Mouse (Mus musculus): ENCODE data around the gene Bicc1. TPM values are rescaled to one million over a fixed set of nuclear protein-coding genes. Genes with fewer than 3 reads are reported as not detected.
A peak's percentile ranks its signal among the peaks of the same experiment; 100 is the strongest.

Bicc1 gene
- total RNA-seq, 2 experiments from 2014 or later = 4.4 to 5.2 TPM

GRCm38 (mm10) chr10:70921481-70921880, 238.0 kb downstream of the Bicc1 start:
- Histone ChIP-seq H3K27ac (no peak overlapping the region), H3K4me3 (no peak overlapping the region)
- DNase-seq (ENCODE audit: low spot score in 2 of 2) = no peak
- TF ChIP-seq CTCF (conservative IDR thresholded peaks at IDR 0.05) = no peak

DNA sequence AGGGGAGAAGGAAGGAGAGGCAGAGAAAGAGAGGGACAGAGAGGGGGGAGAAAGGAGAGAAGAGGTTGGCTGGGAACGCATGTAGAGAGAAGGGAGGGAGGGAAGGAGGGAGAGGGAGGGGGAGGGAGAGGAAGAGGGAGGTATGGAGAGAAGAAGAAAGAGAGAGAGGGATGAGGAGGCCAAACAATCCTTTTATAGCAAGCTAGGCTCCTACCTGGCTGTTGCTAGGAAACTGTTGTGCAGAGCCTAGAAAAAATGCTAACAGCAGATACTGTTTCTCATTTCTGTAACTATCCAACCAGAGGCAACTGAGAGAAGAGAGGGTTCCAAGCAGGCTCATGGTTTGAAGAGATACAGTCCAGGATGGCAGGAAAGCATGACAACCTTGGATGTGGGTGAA, 239.6 kb downstream of the Bicc1 start:
- no peak overlapping the region for H3K27ac ChIP-seq
- no peak for DNase-seq (ENCODE audit: low spot score in 2 of 2)
- no peak for TF ChIP-seq CTCF (conservative IDR thresholded peaks at IDR 0.05)
- no peak overlapping the region for H3K4me3 ChIP-seq

- TF ChIP-seq CTCF (conservative IDR thresholded peaks at IDR 0.05) = no peak
- H3K27ac ChIP-seq = no peak overlapping the region
- H3K4me3 ChIP-seq = no peak overlapping the region
- DNase-seq (ENCODE audit: low spot score in 2 of 2) = no peak
These were observed 240.4 kb downstream of the Bicc1 start for GRCm38 (mm10) chr10:70919031-70919663.

DNA sequence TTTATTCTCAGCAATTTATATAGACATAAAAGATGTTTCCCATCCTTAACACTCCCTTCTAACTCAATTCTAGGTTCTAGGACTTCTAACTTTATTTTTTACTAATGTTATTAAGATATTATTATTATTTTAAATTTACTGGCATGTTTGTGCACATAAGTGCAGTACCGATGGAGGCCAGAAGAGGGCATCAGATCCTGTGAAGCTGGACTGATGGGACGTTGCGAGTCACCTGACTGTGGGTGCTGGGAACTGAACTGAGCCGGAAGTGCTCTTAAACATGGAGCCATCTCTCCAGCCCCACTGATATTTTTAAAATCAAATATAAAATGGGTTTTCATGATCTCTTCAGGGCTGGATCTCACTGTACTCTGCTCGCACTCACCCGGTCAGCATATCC, 242.8 kb downstream of the Bicc1 start:
- Histone ChIP-seq H3K4me3 (no peak overlapping the region), H3K27ac (no peak overlapping the region)
- DNase-seq (ENCODE audit: low spot score in 2 of 2) = no peak
- TF ChIP-seq CTCF (conservative IDR thresholded peaks at IDR 0.05) = peak; percentile 71

GRCm38 (mm10) chr10:70915096-70915495, 244.4 kb downstream of the Bicc1 start:
- no peak for TF ChIP-seq CTCF (conservative IDR thresholded peaks at IDR 0.05)
- no peak for DNase-seq (ENCODE audit: low spot score in 2 of 2)
- Histone ChIP-seq H3K4me3 (no peak overlapping the region), H3K27ac (no peak overlapping the region)

DNA sequence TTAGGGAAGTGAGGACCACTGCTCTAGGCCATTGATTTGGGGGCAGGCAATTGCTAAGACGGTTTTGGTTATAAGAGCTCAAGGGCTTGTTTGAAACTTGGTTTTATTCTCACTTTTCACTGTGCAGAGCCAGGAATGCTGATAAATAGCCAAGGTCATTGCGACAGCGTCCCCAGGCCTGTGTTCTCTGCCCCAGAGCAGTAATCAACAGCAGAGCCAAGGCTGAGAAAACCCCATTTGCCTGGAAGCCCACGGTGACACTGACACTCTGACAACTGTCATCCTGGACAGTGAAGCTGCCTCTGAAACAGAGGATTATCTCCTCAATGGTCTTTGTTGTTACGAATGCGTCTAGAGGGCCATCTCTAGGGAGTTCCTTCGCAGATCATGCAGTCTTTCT, 255.6 kb downstream of the Bicc1 start:
- TF ChIP-seq CTCF (conservative IDR thresholded peaks at IDR 0.05) = no peak

DNA sequence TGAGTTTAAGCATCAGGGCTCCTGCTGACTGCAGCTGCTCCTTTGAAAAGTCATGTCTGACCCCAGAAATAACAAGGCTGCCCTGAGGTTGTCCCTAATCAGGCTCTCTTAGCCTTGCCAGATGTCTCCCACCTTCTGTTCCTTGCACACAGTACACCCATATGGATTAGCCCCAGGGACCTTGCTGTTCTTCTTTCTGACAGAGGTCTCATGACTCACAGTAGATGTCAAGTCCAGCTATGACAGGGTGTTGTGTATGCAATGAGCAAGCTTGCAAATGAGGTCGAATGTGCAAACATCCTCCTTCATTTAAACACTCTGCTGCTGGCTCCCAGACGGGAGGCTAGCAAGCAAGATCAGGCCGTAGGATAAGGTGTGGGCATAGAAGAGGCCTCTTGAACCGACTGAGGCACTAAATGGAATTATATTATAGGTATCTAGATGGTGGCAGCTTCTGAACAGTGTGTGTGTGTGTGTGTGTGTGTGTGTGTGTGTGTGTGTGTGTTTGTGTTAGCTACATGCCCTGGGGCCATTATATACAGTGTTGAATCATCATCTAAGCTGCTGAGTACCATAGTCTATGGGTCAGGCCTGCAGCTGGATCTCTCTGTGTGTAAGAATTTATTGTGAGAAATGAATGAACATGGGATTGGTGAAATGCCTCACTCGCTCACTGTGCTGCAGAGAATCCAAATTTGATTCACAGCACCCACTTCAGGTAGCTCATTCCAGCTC, 256.6 kb downstream of the Bicc1 start:
- Histone ChIP-seq H3K4me3 (no peak overlapping the region), H3K27ac (no peak overlapping the region)
- no peak for TF ChIP-seq CTCF (conservative IDR thresholded peaks at IDR 0.05)
- DNase-seq (ENCODE audit: low spot score in 2 of 2) = no peak

More for the DNA sequence above, 255.6 kb downstream of the Bicc1 start:
- Histone ChIP-seq H3K27ac (no peak overlapping the region), H3K4me3 (no peak overlapping the region)
- DNase-seq (ENCODE audit: low spot score in 2 of 2) = no peak

GRCm38 (mm10) chr10:70901193-70901875, 258.2 kb downstream of the Bicc1 start:
- DNase-seq (ENCODE audit: low spot score in 2 of 2) = peak in 1 of 2 experiments; percentile 59
- 0 out of 2 replicates have a peak, but pooled peaks have one; percentile 17 for TF ChIP-seq CTCF (conservative IDR thresholded peaks at IDR 0.05)
- Histone ChIP-seq H3K4me3 (no peak overlapping the region), H3K27ac (peak overlapping the region; percentile 44)

- no peak for DNase-seq (ENCODE audit: low spot score in 2 of 2)
- Histone ChIP-seq H3K27ac (no peak overlapping the region), H3K4me3 (no peak overlapping the region)
- TF ChIP-seq CTCF (conservative IDR thresholded peaks at IDR 0.05) = no peak
These were observed 263.6 kb downstream of the Bicc1 start for GRCm38 (mm10) chr10:70895891-70896290.

GRCm38 (mm10) chr10:70878046-70878445, 281.5 kb downstream of the Bicc1 start:
- Histone ChIP-seq H3K27ac (no peak overlapping the region), H3K4me3 (no peak overlapping the region)
- DNase-seq (ENCODE audit: low spot score in 2 of 2) = no peak
- TF ChIP-seq CTCF (conservative IDR thresholded peaks at IDR 0.05) = no peak

DNA sequence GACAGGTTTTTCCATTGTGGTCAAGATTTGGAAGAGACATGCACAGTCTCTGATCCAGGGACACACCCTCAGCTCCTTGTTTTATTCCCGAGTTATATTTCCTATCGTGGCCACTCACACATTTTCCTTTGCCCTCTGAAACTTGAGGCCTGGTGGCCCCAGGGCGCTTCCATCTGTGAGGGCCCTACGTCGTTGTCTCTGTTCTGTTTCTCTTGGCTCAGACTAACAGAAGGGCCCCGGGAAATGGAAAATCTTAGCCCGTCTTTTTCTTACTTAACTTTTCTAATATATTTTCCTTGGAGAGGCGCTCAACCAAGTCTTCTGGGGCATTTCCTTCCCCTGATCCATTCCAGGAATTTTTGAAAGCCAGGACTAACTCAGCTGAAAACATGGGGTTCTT, 281.9 kb downstream of the Bicc1 start:
- TF ChIP-seq CTCF (conservative IDR thresholded peaks at IDR 0.05) = no peak

GRCm38 (mm10) chr10:70876522-70876921, 283.0 kb downstream of the Bicc1 start:
- Histone ChIP-seq H3K27ac (no peak overlapping the region), H3K4me3 (no peak overlapping the region)
- TF ChIP-seq CTCF (conservative IDR thresholded peaks at IDR 0.05) = no peak
- DNase-seq (ENCODE audit: low spot score in 2 of 2) = no peak

More for the DNA sequence above, 281.9 kb downstream of the Bicc1 start:
- DNase-seq (ENCODE audit: low spot score in 2 of 2) = no peak
- no peak overlapping the region for H3K27ac ChIP-seq
- H3K4me3 ChIP-seq = no peak overlapping the region

DNA sequence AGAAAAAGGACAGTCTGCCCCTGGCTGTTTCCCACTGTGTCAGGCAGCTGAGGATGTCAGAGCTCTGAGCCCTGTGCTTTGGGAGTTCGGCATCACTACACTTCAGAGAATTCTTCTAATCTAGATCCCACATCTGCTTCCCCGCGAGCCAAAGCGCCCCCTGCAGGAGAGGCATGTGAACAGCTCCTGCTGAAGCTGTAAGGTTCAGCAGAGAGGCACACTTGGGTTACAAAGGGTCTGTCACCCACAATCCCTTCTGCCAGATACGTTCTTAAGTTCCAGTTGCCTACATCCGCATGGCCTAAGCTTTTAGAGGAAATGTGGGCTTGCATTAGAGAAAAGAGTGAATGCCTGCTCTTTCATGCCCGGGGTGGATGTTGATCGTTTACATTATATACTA, 283.4 kb downstream of the Bicc1 start:
- Histone ChIP-seq H3K27ac (no peak overlapping the region), H3K4me3 (no peak overlapping the region)
- TF ChIP-seq CTCF (conservative IDR thresholded peaks at IDR 0.05) = peak; percentile 67
- DNase-seq (ENCODE audit: low spot score in 2 of 2) = no peak
